Mouse (Mus musculus) right cerebral cortex, postnatal 25 days (tissue): ENCODE data around the gene Dync1li2.

Experiments used
- DNase-seq: peaks from one replicate; pipeline ENCODE4 v3.0.0; 2022

The Dync1li2 gene

DNA sequence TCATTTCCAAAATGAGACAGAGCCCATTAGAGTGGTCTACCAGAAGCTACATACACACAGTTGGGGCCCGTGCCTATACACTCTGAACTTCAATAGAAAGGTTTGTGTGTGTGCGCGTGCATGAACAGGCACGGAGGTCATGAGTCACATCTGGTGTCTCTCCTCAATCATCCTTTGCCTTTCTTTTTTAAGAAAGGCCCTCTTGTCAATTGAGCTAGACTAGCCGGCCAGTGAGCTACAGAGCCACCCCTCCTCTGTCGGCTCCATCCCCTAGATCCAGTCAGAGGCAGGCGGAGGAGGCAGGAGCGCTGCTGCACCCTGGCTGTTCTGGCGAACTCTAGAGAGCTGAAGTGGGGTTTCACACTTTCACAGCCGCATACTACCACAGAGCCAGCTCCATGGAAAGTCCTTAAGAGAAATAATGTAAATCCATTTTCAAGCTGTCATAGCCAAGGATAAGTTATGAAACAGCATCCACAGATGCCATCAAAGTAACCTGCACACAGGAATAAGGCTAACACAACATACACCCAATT, 63.5 kb downstream of the Dync1li2 start:
- no peak for DNase-seq

GRCm38 (mm10) chr8:104376669-104377068, 66.2 kb downstream of the Dync1li2 start:
- no peak for DNase-seq

GRCm38 (mm10) chr8:104375959-104376358, 66.9 kb downstream of the Dync1li2 start:
- DNase-seq = no peak

- DNase-seq = no peak
These were observed 67.7 kb downstream of the Dync1li2 start for GRCm38 (mm10) chr8:104374864-104375846.

- DNase-seq = no peak
These were observed 68.6 kb downstream of the Dync1li2 start for GRCm38 (mm10) chr8:104374269-104374668.

GRCm38 (mm10) chr8:104373779-104374178, 69.1 kb downstream of the Dync1li2 start:
- no peak for DNase-seq

DNA sequence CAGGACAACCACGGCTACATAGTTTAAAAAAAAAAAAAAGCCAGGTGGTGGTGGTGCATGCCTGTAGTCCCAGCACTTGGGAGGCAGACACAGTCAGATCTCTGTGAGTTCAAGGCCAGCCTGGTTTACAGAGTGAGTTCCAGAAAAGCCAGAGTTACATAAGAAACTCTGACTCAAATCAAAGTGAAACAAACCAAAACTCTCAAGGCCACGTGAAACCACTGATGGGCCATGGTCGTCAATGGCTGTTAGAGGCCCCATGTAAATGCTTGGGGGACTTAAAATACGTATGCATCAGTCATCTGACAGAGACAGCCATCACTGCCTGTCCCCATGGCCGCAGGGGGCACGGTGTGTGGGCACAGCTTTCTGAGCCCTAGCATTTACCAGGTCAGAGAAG, 71.7 kb downstream of the Dync1li2 start:
- DNase-seq = no peak

- DNase-seq = no peak
These were observed 72.8 kb downstream of the Dync1li2 start for GRCm38 (mm10) chr8:104370071-104370470.

DNA sequence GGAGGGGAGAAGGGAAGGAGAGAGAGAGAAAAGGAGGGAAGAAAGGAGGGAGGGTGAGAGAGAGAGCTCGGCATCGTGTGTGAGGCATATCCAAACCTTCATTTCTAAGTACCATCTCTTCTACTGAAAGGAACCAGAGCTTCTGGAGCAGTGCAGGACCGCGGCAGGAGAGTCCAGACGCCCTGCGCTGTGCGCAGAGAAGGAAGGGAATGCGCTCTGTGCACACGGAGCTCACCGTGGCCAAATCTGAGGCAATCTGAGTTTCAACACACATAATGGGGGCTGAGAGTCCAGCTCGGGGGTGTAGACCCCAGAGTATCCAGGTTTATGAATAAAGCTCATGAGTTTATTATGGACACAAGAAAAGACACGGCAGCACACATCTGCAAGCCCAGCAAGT, 73.3 kb downstream of the Dync1li2 start:
- no peak for DNase-seq
